Mouse (Mus musculus) neural tube, postnatal 0 days (tissue): ENCODE data around the gene A930018P22Rik. TPM values are rescaled to one million over a fixed set of nuclear protein-coding genes. Genes with fewer than 3 reads are reported as not detected.

Experiments used
- polyA plus RNA-seq: library from polyadenylated mRNA; unstranded; fragments of >200 nt; fragmentation: Nextera tagmentation; extraction: Ambion mirVana; gene quantifications from 2 replicates; pipeline ENCODE4 v1.2.1, GENCODE M21; 2015

A930018P22Rik gene
- not detected in 2 replicates for polyA plus RNA-seq

DNA sequence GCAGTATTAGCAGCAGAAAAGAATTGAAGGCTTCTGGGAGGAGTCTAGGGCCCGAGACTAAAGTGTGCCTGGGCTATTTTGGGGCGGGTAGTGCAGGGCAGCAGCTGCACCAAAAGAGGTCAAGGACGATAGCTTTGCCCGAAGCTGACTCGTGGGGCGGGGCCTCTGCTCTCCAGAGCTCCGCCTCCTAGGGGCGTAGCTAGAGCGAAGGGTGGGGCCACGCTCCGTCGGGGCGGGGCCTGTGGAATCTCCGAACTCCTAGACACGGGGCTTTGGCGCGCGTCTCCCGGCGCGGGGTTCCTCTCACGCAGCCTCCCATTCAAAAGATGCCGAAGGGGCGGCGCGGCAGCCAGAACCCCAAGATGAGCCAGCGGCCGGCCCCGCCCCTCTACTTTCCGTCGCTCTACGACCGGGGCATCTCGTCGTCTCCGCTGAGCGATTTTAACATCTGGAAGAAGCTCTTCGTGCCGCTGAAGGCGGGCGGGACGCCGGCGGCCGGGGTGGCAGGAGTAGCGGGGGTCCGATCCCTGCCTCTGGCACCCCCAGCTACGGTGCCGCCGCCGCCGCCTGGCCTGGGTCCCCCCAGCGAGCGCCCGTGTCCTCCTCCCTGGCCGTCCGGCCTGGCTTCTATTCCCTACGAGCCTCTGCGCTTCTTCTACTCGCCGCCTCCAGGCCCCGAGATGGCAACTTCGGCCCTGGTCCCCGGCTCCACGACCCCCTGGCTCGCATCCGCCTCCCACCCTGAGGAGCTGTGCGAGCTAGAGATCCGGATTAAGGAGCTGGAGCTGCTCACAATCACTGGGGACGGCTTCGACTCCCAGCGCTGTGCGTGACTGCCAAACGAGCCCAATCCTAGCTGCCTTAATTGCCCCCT, at the start of gene A930018P22Rik:
A930018P22Rik (plus strand) TSS at position 265 of the 874 bp plus-strand sequence.

DNA sequence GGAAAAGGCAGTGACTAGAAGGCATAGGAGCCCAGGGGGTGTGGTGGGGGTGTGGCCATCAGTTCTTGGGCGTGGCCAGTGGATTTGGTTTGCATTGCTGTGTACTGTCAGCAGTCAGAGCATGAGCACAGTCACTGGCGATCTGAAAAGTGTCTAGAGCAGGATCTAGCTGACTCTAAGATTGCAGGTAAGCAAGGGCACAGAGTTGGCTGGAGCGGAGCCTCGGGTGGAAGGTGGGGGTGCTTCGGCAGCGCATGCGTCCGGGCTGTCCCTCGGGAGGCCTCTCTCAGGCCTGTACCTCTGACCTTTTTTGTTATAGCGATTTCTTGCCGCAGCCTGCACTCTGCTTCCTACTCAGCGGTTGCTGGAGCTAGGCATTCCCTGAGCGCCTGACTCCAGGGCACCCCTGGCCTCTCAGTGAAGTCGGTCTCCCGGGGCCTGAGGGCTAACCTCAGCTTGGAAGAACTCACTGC, 26.8 kb upstream of the A930018P22Rik start, which contains the start of gene Cd59a:
Cd59a (plus strand) TSS at position 61 of the 473 bp plus-strand sequence.

Other genes with a start within 250 kb of the A930018P22Rik start
- 50.3 and 56.7 TPM in 2 replicates for gene Lmo2, start 164.8 kb upstream of the A930018P22Rik start, polyA plus RNA-seq
- gene Fbxo3, start 95.0 kb upstream of the A930018P22Rik start, polyA plus RNA-seq, result 63.0 and 64.1 TPM in 2 replicates
- 2.5 and 3.6 TPM in 2 replicates for gene 4931422A03Rik, start 94.4 kb upstream of the A930018P22Rik start, polyA plus RNA-seq
- gene Gm10912, start 56.9 kb upstream of the A930018P22Rik start, polyA plus RNA-seq, result not detected in 2 replicates
- gene Gm10799, start 54.2 kb upstream of the A930018P22Rik start, polyA plus RNA-seq, result not detected in 2 replicates
- 5.3 and 5.6 TPM in 2 replicates for gene Cd59b, start 52.9 kb upstream of the A930018P22Rik start, polyA plus RNA-seq
- gene Cd59a, start 27.0 kb upstream of the A930018P22Rik start, polyA plus RNA-seq, result 17.2 and 17.4 TPM in 2 replicates